Mouse (Mus musculus): ENCODE data around the gene Zfp777. TPM values are rescaled to one million over a fixed set of nuclear protein-coding genes. Genes with fewer than 3 reads are reported as not detected.

The Zfp777 gene
- polyA plus RNA-seq, 1 experiment from 2014 or later, result 4.7 TPM

GRCm38 (mm10) chr6:48081952-48082351 lies 33.2 kb upstream of the Zfp777 start:
- DNase-seq (ENCODE audit: low spot score), result no peak
- peaks cover 5% of the 10 kb centered on the region; the same call in 1 of the 2 replicates for H3K4me1 ChIP-seq (ENCODE audit: insufficient read depth, low read depth, low read length)
- no peak overlapping the region for H3K4me2 ChIP-seq (replicated peaks; ENCODE audit: low read depth, low read length)
- ATAC-seq, result no peak
- no peak overlapping the region for H3K27ac ChIP-seq (ENCODE audit: low read length)
- H3K9ac ChIP-seq (replicated peaks; ENCODE audit: low read depth), result no peak overlapping the region
- H3K4me3 ChIP-seq (ENCODE audit: low read depth, low read length), result no peak overlapping the region
- H3K36me3 ChIP-seq (ENCODE audit: insufficient read depth, low read length), result peaks cover 44% of the 10 kb centered on the region
- H3K9me3 ChIP-seq (ENCODE audit: low read length), result no peaks in the 10 kb centered on the region
- H3K27me3 ChIP-seq (replicated peaks; ENCODE audit: insufficient read depth, low read length), result no peaks in the 10 kb centered on the region
- 95% methylated on average over 3 of the region's 3 CpGs for WGBS
- no peak for TF ChIP-seq EP300 (IDR thresholded peaks at IDR 0.05)
- no peak for TF ChIP-seq CTCF (IDR thresholded peaks at IDR 0.05)

GRCm38 (mm10) chr6:48081021-48081420 lies 32.3 kb upstream of the Zfp777 start:
- no peak overlapping the region for H3K4me3 ChIP-seq (ENCODE audit: low read depth, low read length)
- H3K9ac ChIP-seq (replicated peaks; ENCODE audit: low read depth), result no peak overlapping the region
- no peak overlapping the region for H3K27ac ChIP-seq (ENCODE audit: low read length)
- 93% methylated on average over 5 of the region's 5 CpGs for WGBS
- no peaks in the 10 kb centered on the region for H3K9me3 ChIP-seq (ENCODE audit: low read length)
- H3K27me3 ChIP-seq (replicated peaks; ENCODE audit: insufficient read depth, low read length), result no peaks in the 10 kb centered on the region
- TF ChIP-seq CTCF (IDR thresholded peaks at IDR 0.05) (no peak), EP300 (IDR thresholded peaks at IDR 0.05) (no peak)
- peaks cover 52% of the 10 kb centered on the region for H3K36me3 ChIP-seq (ENCODE audit: insufficient read depth, low read length)
- H3K4me2 ChIP-seq (replicated peaks; ENCODE audit: low read depth, low read length), result no peak overlapping the region
- H3K4me1 ChIP-seq (ENCODE audit: insufficient read depth, low read depth, low read length), result peaks cover 5% of the 10 kb centered on the region; the same call in 1 of the 2 replicates
- ATAC-seq, result no peak
- no peak for DNase-seq (ENCODE audit: low spot score)

GRCm38 (mm10) chr6:48073316-48073715 lies 24.6 kb upstream of the Zfp777 start:
- ATAC-seq, result no peak
- 54% methylated on average over 5 of the region's 5 CpGs for WGBS

GRCm38 (mm10) chr6:48067492-48067891 lies 18.8 kb upstream of the Zfp777 start:
- Histone ChIP-seq H3K4me3 (ENCODE audit: low read depth, low read length) (no peak overlapping the region), H3K4me1 (ENCODE audit: insufficient read depth, low read depth, low read length) (no peaks in the 10 kb centered on the region), H3K9ac (replicated peaks; ENCODE audit: low read depth) (no peak overlapping the region), H3K9me3 (ENCODE audit: low read length) (no peaks in the 10 kb centered on the region), H3K27me3 (replicated peaks; ENCODE audit: insufficient read depth, low read length) (no peaks in the 10 kb centered on the region), H3K36me3 (ENCODE audit: insufficient read depth, low read length) (peaks cover 21% of the 10 kb centered on the region), H3K27ac (ENCODE audit: low read length) (no peak overlapping the region), H3K4me2 (replicated peaks; ENCODE audit: low read depth, low read length) (no peak overlapping the region)
- WGBS, result 74% methylated on average over 3 of the region's 3 CpGs
- TF ChIP-seq EP300 (IDR thresholded peaks at IDR 0.05) (no peak), CTCF (IDR thresholded peaks at IDR 0.05) (no peak)
- ATAC-seq (no peak), DNase-seq (ENCODE audit: low spot score) (no peak)

More at GRCm38 (mm10) chr6:48073316-48073715, 24.6 kb upstream of the Zfp777 start:
- no peak for TF ChIP-seq CTCF (IDR thresholded peaks at IDR 0.05)
- TF ChIP-seq EP300 (IDR thresholded peaks at IDR 0.05), result no peak
- Histone ChIP-seq H3K9ac (replicated peaks; ENCODE audit: low read depth) (no peak overlapping the region), H3K27ac (ENCODE audit: low read length) (no peak overlapping the region), H3K4me1 (ENCODE audit: insufficient read depth, low read depth, low read length) (no peaks in the 10 kb centered on the region), H3K4me2 (replicated peaks; ENCODE audit: low read depth, low read length) (no peak overlapping the region), H3K36me3 (ENCODE audit: insufficient read depth, low read length) (peaks cover 27% of the 10 kb centered on the region), H3K27me3 (replicated peaks; ENCODE audit: insufficient read depth, low read length) (no peaks in the 10 kb centered on the region), H3K4me3 (ENCODE audit: low read depth, low read length) (no peak overlapping the region), H3K9me3 (ENCODE audit: low read length) (no peaks in the 10 kb centered on the region)
- DNase-seq (ENCODE audit: low spot score), result no peak

GRCm38 (mm10) chr6:48065587-48066075 lies 16.9 kb upstream of the Zfp777 start:
- Histone ChIP-seq H3K9me3 (ENCODE audit: low read length) (no peaks in the 10 kb centered on the region), H3K36me3 (ENCODE audit: insufficient read depth, low read length) (peaks cover 21% of the 10 kb centered on the region), H3K9ac (replicated peaks; ENCODE audit: low read depth) (no peak overlapping the region), H3K4me1 (ENCODE audit: insufficient read depth, low read depth, low read length) (no peaks in the 10 kb centered on the region), H3K27me3 (replicated peaks; ENCODE audit: insufficient read depth, low read length) (no peaks in the 10 kb centered on the region), H3K4me2 (replicated peaks; ENCODE audit: low read depth, low read length) (no peak overlapping the region), H3K27ac (ENCODE audit: low read length) (no peak overlapping the region), H3K4me3 (ENCODE audit: low read depth, low read length) (no peak overlapping the region)
- TF ChIP-seq CTCF (IDR thresholded peaks at IDR 0.05), result no peak
- no peak for TF ChIP-seq EP300 (IDR thresholded peaks at IDR 0.05)
- ATAC-seq, result no peak
- DNase-seq (ENCODE audit: low spot score), result no peak
- 92% methylated on average over 6 of the region's 6 CpGs for WGBS

GRCm38 (mm10) chr6:48064451-48064850 lies 15.7 kb upstream of the Zfp777 start:
- H3K27ac ChIP-seq (ENCODE audit: low read length), result no peak overlapping the region
- TF ChIP-seq EP300 (IDR thresholded peaks at IDR 0.05) (no peak), CTCF (IDR thresholded peaks at IDR 0.05) (no peak)
- H3K4me3 ChIP-seq (ENCODE audit: low read depth, low read length), result no peak overlapping the region
- ATAC-seq (no peak), DNase-seq (ENCODE audit: low spot score) (no peak)
- H3K4me1 ChIP-seq (ENCODE audit: insufficient read depth, low read depth, low read length), result no peaks in the 10 kb centered on the region
- no peak overlapping the region for H3K4me2 ChIP-seq (replicated peaks; ENCODE audit: low read depth, low read length)
- WGBS, result 91% methylated on average over 14 of the region's 14 CpGs
- H3K36me3 ChIP-seq (ENCODE audit: insufficient read depth, low read length), result peaks cover 21% of the 10 kb centered on the region
- no peaks in the 10 kb centered on the region for H3K9me3 ChIP-seq (ENCODE audit: low read length)
- no peaks in the 10 kb centered on the region for H3K27me3 ChIP-seq (replicated peaks; ENCODE audit: insufficient read depth, low read length)
- H3K9ac ChIP-seq (replicated peaks; ENCODE audit: low read depth), result no peak overlapping the region

GRCm38 (mm10) chr6:48063940-48064339 lies 15.2 kb upstream of the Zfp777 start:
- Histone ChIP-seq H3K4me2 (replicated peaks; ENCODE audit: low read depth, low read length) (no peak overlapping the region), H3K9me3 (ENCODE audit: low read length) (no peaks in the 10 kb centered on the region), H3K4me1 (ENCODE audit: insufficient read depth, low read depth, low read length) (no peaks in the 10 kb centered on the region), H3K27ac (ENCODE audit: low read length) (no peak overlapping the region), H3K27me3 (replicated peaks; ENCODE audit: insufficient read depth, low read length) (no peaks in the 10 kb centered on the region), H3K36me3 (ENCODE audit: insufficient read depth, low read length) (peaks cover 21% of the 10 kb centered on the region), H3K4me3 (ENCODE audit: low read depth, low read length) (no peak overlapping the region), H3K9ac (replicated peaks; ENCODE audit: low read depth) (no peak overlapping the region)
- 94% methylated on average over 28 of the region's 28 CpGs for WGBS
- no peak for TF ChIP-seq CTCF (IDR thresholded peaks at IDR 0.05)
- TF ChIP-seq EP300 (IDR thresholded peaks at IDR 0.05), result no peak
- DNase-seq (ENCODE audit: low spot score) (no peak), ATAC-seq (no peak)
